Mouse (Mus musculus): ENCODE measurements around the gene Foxr1.
"Not testable (repeated sequence)": the region's sequence is repeated elsewhere in the genome, so short reads cannot be mapped to it uniquely, and the experiment has no call there.

Gene Foxr1

DNA sequence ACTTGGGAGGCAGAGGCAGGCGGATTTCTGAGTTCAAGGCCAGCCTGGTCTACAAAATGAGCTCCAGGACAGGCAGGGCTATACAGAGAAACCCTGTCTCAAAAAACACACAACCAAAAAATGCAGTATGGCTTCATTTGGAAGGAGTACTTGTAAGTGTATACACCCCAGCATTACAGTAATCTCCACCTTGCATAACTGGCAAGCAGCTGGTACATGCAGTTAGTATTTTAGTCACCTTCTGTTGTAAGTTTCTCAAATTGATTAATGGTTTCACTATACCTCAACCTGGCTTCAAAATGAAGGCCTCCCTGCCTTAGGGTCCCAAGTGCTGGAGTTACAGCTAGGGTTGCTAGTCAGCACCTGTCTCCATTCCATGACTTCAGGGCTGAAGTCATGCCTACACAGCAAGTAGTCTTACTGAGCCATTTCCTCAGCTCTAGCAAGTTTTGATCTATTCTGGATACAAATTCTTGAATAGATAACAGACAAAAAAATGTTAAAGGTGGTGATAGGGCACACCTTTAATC, 29.3 kb downstream of the Foxr1 start:
- DNase-seq, result no peak

DNA sequence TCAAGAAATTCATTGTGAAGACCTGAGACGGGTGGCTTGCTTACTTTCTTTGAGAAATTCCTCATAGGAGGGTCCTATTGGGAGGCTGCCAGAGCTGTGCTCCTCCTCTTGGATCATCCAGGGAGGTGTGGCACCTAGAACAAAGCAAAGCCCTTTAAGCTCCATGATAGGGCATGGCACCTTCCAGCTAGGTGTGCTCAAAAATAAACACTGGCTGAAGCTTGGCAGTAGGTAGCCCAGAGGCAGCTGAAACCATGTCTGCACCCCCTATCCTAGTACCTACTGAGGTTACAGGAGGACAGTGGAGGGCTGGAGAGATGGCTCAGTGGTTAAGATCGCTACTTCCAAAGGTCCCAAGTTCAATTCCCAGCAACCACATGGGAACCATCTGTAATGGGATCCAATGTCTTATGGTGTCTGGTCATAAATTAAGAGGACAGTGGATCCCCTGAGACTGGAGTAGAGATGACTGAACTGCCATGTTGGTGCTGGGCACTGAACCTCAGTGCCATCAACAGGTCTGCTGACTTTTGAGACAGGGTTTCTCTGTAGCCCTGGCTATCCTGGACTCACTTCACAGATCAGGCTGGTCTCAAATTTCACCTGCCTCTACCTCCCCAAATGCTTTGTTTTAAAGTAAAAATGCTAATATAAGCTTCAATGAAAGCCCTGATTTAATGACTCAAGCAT, 30.1 kb downstream of the Foxr1 start:
- DNase-seq, result no peak

DNA sequence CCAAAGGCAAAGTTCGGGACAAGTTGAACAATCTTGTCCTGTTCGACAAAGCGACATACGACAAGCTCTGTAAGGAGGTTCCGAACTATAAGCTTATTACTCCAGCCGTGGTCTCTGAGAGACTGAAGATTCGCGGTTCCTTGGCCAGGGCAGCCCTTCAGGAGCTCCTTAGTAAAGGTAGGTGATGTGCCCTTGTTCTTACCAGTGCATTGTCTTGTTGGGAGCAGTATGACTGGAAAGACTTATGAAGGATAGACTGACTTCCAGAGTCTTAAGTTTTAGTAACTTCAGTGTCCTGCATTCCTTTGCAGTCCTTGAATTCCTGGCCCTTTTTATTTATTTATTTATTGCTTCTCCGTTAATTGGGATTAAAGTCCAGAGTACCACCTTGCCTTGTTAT, 32.2 kb downstream of the Foxr1 start:
- DNase-seq, result not testable (repeated sequence)

DNA sequence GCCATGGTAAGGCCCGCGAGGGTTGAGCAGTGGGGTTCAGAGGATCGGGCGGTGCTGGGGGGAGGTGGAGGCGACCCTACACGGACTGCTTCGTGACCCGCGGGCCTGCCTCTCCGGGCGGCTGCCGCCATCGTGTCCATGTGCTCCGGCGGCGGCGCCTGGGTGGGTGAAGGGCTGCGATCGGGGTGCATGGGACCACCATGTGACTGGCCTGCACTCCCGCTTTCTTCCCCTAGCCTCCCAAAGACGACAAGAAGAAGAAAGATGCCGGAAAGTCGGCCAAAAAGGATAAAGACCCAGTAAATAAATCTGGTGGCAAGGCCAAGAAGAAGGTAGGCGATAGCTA, 33.2 kb downstream of the Foxr1 start:
- no peak for DNase-seq

DNA sequence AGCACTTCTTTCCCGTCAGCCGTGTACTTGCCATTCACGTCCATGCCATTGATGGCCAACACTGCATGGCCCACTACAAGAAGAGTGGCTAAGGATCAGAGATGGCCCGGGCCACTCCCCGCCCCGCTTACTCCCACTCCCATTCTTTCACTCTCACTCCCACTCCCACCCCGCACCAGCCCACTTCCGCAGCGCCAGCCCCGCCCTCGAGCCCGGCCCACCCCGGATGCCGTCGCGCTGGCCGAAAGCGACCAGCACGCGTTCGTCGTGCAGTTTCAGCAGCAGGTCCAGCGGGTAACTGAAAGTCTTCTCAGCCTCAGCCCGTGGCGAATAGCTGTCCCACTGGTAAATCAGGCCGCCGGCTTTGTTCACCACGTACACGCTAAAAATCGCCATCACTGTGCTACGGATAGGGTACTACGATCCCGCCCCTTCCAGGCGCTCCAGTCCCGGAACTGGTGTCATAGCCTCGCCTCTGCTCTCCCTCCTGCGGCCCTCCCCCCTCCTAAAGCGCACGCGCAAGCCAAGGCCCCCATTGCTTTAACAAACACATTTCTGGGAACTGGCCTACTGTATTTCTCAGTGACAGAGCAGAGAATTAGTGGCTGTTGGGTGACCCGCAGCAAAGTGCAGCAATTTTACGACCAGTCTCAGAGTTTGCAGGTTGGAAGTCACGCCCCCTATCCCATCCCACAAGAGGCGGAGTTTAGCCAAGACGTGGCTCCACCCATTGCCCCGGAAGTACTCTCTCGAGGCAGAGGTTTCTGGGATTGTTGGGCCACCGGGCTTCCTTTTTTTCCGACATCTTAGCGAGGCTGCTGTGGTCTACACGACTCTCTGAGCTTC, 33.8 kb downstream of the Foxr1 start, which contains the start of the genes Rps25 and Trappc4:
Rps25 (plus strand) TSS at position 234 of the 846 bp plus-strand sequence.
Trappc4 (minus strand) TSS at position 695 of the 846 bp plus-strand sequence.
- DNase-seq, result peak; percentile 96

DNA sequence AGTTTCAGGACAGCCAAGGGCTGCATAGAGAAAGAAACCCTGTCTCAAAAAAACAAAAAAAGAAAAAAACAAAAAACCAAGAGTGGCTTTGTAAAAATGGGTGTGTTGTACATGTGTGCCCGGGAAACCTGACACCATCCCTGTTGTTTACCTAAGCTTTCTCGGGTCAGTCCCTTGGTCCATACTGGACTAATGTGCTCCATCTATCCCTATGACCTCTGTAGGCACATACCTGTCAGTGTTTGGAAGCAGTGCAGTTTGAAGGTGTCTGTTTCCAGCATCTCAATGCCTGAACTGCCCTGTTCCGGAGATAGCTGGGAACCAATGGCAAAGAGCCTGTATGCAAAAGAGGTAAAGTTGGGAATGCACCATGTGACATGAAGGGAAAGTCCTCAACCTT, 35.9 kb downstream of the Foxr1 start:
- no peak for DNase-seq

DNA sequence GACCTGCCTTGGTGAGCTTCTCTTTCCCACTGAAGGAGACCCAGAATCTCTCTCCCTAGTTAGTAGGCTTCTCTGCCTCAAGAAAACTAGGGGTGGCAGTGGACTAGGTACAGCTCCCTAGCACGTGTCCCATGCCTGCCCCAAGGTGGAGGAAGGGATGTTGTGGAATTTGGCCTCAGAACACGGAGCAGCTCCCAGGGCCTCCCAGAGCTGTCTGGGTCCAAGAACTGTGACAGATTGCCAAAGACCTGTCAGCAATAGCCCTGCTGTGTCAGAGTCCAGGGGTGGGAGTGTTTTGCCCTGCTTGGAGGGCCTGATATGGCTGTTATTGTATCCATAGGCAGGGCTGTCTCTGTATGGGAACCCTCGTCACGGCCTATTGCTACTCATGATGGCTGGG, 39.9 kb downstream of the Foxr1 start:
- DNase-seq, result no peak

DNA sequence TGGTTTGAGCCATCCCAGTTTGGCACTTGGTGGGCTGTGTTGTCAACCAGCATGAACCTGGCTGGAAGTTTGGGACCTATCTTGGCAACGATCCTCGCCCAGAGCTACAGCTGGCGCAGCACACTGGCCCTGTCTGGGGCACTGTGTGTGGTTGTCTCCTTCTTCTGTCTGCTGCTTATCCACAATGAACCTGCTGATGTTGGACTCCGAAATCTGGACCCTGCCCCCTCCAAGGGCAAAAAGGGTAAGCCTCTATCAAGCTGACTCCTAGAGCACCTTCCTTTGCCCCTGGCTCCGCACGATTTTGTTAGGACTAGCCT, 41.2 kb downstream of the Foxr1 start:
- no peak for DNase-seq

DNA sequence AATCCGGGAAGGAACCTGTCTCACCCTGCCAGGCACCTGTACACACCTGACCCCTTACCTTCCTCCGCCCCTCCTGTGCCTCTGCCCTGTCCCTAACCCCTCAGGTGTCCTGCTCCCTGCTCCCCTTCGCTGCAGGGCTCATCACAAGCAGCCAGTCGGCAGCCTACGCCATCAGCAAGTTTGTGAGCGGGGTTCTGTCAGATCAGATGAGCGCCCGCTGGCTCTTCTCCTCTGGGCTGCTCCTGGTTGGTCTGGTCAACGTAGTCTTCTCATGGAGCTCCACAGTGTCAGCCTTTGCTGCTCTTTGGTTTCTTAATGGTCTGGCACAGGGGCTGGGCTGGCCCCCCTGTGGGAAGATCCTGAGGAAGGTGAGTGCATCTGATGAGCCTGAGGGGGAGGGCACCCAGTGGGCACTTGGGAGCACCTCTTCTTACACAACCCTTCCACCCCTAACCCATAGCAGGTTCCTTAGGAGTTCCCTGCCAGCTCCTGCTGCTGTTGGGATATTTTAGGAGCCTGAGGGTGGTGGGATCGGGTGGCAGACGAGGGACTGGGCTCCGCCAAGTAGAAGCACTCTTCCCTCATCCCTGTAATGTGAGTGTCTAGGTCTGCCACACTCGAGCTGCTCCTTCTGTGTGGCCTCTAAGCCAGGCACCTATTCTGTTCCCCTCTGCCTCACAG, 41.7 kb downstream of the Foxr1 start:
- DNase-seq, result no peak

DNA sequence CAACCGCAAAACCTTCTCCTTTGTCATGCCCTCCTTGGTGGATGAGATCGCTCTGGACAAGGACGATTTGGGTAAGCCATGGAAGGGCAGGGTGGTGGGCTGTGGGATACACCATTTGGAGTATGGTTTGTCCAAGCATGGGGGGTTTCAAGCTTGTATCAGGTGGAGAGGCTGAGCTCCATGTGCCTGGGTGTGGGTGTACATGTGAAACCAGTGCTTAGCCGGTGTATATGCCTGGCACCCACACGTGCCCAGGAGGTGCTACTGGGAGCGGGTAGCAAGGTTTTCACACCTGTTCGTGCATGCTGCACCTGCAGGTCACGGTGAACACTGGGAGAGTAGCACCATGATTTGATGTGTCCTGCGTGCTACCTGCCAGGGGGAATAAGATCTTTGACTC, 42.4 kb downstream of the Foxr1 start:
- DNase-seq, result no peak

DNA sequence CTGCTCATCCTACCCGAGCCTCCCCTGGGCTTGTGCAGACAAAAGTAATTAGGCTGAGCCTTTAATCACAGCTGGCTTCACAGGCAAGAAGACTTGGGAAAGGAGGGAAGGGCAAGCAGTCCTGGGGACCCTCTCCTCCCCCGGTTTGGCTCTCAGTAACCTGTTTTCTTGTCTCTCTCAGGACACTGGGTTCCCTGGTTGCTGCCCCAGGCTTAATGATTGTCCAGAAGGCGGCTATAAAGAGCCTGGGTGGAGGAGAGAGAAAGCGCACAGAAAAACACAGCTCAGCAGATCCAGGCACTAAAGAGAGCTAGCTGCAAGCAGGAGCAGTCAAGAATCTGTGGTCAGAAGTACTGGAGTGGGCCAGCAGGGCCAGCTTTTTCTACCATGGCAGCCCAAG, 42.8 kb downstream of the Foxr1 start:
- no peak for DNase-seq

DNA sequence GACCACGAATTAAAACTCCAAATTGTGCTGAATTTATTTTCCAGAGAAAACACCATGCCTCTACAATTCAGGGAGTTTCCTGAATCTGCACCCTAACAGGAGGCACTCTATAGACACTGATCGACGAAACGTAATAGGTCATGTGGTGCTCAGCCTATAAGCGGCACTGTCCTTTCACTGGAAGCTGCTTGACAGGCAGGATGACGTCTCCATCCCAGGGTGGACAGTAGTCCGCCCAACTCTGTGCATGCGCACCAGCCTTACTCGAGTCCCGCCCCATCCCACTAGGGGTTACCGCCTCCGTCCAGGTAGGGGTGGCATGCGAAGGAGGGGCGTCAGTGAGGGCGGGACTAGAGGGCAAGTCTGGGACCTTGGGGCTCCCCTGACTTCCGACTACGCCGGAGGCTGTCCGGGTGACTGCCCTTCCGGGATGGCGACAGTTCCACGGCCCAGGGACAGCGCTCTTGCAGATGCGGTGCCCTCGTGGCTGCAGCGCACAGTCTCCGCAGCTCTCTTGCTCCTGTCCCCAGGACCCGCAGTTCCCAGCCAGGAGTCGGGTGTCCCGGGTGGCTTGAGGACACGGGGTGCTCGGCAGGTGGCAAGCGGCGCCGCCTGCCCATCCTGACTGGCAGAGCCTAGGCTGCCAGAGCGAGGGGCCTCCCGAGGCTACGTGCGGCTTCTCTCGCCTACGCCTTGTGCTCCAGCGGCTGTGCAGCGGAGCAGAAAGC, 44.1 kb downstream of the Foxr1 start, which contains the start of gene Slc37a4:
Slc37a4 (plus strand) TSS at position 169 of the 728 bp plus-strand sequence.
- peak; percentile 94 for DNase-seq

DNA sequence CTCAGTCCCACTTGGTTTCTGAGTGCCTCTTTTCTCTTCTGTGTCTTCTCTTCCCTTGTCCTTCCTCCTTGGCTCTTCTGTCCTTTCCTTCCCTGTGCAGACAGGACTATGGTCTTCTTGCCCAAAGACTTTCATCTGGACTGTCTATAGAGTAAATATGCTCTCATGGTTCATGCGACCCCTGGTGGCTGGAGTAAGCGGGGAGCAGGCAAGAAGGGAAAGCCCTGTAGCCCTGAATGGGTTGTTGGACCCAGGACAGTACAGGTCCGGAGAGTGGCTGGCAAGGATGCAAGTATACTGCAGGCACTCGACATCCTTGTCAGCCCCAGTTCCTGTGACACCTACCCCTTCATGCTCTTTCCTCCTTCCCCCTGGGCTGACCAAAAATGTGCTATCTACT, 49.5 kb downstream of the Foxr1 start:
- peak; percentile 77 for DNase-seq

DNA sequence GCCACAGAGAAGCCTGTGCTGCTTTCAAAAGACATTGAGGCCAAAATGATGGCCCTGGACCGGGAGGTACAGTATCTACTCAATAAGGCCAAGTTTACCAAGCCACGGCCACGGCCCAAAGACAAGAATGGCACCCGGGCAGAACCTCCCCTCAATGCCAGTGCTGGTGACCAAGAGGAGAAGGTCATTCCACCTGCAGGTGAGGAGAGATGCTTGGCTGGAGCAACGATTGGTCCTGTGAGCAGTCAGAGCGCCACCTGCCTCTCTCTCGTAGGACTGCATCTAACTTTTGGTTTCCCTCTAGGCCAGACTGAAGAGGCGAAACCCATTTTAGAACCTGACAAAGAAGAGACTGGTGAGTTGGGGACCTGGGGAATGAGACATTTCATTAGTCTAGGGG, 51.7 kb downstream of the Foxr1 start:
- DNase-seq, result peak; percentile 61

DNA sequence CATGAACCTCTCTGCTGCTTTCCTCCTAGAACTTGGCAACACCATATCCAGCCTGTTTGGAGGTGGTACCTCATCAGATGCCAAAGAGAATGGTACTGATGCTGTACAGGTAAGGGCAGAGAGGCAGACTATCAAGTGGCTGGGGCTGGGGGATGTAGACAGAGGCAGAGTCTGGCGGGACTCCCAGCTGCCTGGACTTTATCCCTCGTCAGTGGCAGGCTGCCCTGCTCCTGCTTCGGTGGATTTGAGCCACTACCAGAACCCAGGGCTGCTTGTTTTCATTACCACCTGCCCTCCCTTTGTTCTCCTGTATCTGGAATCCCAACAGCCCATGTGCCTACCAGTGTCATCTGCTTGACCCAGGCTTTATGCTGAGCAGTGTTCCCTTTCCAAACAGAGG, 53.7 kb downstream of the Foxr1 start:
- no peak for DNase-seq

DNA sequence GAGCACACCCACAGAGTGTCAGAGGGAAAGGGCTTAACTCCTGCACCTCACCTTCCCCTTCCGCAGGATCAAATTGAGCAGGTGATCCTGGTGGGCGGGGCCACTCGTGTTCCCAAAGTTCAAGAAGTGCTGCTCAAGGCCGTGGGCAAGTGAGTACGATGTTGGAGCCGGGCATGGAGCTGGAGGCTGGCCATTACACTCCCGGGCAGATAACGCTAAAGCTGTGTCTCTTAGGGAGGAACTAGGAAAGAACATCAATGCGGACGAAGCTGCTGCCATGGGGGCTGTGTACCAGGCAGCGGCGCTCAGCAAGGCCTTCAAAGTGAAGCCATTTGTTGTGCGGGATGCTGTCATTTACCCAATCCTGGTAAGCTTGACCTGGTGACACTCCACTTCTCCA, 56.3 kb downstream of the Foxr1 start:
- DNase-seq, result no peak

Measured in embryo, embryonic 11 days (tissue).